Mouse (Mus musculus) neutrophil, adult 5-6 weeks (primary cell): ENCODE results near the gene Hist1h2ah. TPM values are rescaled to one million over a fixed set of nuclear protein-coding genes. Genes with fewer than 3 reads are reported as not detected.

Experiments
- ATAC-seq: fragments of 151-379, 151-347 bp; 2 replicates; pipeline ENCODE4 v1.8.0; 2017; ENCODE audit warnings: mild to moderate bottlenecking, moderate TSS enrichment; ENCODE audit not compliant: insufficient number of reproducible peaks, poor library complexity, low FRiP score, severe bottlenecking; ENCODE audit errors: extremely low read depth
- total RNA-seq: library from RNA; stranded (forward); fragments of 200-1000 nt; gene quantifications from 2 replicates; pipeline ENCODE4 v1.2.3, GENCODE M21; 2017

Gene Hist1h2ah
- total RNA-seq, 1 experiment from 2014 or later = 66.2 TPM

DNA sequence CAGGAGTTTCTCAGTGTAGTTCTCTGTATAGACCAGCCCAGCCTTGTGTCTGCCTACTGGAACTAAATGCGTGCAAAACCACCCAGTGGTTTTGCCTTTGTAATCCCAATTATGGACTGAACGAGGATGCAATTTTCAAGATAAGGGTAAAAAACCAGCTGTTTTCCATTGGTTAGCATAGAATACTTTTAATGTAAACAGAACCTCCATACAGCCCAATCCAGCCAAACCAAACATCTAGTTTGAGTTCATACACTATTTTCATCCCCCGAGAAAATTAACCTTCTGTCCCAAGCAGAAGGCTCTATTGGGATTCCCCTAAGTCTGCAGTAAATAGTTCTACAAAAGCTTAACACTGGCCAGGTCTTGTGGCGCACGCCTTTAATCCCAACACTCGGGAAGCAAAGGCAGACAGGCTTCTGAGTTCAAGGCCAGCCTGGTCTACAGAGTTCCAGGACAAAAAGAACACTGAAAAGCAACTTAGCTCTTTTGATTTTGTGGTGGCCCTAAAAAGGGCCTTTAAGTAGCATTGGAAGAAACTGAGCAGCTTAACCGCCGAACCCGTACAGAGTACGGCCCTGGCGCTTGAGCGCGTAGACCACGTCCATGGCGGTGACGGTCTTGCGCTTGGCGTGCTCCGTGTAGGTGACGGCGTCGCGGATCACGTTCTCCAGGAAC, 5.2 kb upstream of the Hist1h2ah start:
- no peak for ATAC-seq

DNA sequence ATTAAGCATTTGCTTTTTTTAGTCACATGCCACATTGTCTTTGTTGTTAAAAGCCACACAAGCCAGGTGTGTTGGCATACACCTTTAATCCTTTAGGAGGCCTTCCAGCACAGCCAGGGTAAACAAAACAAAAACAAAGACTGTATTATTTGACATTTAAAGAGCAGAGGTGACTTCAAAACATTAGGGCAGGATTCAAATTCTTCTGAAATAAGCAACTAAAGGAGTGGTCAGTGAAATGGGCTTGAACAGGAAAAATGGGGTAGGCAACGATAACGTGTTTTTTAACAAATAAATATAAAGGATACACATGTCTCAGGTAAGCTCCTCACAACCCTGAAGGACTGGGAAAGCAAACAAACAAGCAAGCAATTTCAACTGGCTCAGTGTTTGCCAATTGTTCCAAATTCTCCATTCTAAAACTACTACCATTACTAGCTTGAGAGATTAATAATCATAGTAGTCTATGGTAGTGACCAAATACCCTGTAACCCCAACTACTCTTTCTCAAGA, 4.6 kb upstream of the Hist1h2ah start:
- ATAC-seq = no peak

DNA sequence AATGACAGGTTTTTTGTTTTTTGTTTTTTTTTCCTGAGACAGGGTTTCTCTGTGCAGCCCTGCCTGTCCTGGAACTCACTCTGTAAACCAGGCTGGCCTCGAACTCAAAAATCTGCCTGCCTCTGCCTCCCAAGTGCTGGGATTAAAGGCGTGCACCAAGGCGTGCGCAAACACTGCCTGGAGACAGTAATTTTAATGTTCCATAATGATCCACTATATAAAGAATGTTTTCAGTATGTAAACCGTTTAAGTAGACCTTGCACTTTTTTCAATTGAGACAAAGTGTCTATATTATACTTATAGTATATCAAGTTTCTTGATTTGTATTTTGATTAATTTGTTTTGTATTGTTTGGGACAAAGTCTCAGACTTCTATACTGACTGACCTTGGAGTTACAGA, 4.0 kb upstream of the Hist1h2ah start:
- ATAC-seq = no peak

DNA sequence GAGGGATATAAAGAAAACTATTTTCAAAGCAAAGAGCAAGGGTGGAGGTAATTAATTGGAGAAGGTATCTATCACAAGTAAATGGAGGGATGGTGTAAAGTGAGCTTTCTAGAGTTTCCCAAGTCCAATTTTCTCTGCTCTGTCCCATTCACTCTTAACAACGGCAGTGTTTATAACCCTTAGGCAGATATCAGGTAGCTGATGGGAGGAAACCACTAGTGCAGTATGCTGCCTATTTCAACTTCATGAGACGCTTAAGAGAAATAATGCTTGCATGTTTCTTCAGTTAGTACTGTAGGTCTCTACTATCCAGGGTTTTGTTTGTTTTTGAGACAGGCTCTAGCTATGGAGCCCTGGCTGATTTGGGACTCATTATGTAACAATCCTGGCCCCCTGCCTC, 2.0 kb upstream of the Hist1h2ah start:
- no peak for ATAC-seq

DNA sequence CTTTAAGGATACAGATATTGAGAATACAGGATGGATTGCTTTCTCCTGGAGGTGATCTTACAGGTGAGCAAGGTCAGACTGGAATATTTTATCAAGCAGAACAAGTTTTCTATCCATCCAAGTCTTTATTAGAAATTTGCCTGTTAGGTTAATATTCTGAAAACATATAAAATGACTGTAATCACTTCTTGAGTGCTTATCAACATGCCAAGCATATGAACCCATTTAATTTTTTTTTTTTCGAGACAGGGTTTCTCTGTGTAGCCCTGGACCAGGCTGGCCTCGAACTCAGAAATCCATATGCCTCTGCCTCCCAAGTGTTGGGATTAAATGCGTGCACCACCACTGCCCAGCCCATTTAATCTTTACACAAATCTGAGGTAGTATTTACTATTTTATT, 1.6 kb upstream of the Hist1h2ah start:
- ATAC-seq = no peak

DNA sequence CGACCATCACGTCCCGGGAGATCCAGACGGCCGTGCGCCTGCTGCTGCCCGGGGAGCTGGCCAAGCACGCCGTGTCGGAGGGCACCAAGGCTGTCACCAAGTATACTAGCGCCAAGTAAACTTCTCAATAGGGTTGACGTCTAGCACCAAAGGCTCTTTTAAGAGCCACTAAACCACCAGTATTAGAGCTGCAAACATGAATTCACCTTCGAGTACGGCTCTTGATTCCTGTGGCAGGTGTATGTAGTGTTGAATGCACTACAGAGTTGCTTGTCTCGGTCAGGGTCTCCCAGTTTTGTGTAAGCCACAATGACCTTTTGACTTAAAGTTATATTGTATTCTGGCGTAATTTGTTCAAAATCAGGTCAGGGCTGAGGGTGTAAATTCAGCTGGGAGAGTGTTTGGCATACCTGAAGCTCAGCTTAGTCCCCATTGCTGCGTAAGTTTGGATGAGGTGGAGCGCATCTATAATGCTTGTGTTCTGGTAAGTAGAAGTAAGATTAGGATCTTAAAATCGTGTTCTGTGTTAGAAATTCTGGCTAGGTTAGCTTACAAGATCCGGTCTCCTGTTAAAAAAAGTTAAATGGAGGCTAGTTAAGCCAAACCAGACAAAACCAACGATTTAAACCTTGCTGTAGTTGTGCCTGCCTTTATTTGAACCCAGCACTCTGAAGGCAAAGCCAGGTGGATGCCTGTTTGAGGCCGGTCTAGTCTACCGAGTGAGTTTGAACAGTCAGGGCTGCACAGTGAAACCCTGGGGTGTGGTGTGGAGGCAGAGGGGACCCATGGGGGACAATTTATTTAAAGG, 985 bp upstream of the Hist1h2ah start:
- ATAC-seq = no peak

DNA sequence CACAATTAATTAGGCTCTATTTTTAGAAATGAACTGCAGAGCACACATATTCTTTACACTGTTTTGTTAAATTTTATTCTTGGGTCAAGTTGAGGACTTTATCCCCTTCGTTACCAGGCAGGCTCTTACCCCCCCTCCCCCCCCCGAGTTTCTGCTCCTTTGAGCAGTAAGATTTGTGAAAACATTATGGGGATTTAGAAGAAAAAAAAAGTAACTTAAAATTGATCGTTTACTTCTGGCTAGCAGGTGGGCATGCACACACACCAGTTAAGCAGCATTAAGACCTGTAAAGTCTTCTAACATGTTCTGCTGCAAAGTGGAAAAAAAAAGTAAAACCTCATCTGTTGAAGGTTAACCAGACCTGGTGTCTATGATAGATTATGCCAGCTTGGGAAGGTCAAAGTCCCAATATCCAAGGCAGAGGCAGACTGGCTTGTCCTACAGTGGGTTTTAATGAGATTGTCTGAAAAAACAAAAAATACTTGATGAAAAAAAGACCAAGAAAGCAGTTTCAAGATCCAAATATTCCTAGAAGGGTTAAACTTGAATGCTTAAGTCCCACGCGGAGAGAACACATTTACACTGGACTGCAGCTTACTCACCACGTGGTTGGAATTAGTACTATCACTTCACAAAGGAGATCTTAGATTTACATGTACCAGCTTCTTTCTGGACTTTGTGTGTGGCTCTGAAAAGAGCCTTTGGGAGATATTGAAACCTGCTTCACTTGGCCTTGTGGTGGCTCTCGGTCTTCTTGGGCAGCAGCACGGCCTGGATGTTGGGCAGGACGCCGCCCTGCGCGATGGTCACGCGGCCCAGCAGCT, 713 bp downstream of the Hist1h2ah start:
- ATAC-seq = no peak

DNA sequence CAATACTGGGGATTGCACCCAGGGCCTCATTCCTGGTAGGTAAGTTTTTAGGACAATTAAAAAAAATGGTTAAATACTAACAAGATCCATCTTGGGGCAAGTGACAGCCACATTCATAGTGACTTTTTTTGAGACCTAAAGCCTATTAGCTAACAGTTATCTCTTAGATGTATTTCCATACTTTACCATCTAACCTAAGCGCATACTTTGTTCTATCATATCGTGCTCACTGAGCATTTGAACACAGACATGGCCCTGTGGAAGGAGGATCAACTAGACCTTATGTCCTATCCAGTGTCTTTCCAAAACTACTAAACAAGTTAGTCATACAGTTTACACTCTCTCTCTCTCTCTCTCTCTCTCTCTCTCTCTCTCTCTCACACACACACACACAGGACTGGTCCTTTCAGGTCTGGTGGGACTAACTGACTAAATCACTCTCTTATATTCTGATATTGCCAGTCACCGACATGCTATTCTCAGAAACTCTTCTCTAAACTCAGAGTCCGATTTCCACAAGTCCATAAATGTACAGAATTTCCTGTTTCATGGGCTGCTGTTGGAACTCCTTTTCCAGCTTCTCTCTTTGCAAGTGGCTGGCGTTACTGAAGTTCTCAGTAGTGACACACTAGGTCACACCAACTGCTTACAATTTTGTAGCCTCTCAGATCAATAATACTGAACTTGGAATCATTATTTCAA, 1.5 kb downstream of the Hist1h2ah start:
- ATAC-seq = no peak

DNA sequence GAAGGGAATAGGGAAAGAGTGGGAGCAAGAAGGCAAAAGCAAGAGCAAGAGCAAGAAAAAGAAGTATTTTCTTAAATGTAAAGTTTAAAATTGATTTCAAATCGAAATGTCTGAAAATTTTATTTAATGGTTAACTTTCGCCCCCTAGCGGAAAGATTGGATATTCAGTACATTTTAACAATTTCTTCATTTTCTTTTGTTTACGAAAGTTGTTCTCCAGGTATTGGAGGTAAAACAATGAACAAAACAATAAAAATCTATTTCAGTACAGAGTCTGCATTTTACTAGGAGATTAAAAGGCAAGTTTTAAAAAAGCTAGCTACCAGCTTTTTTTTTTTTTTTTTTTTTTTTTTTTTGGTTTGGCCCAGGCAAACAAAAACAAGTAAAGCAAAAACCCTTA, 4.9 kb downstream of the Hist1h2ah start:
- no peak for ATAC-seq

DNA sequence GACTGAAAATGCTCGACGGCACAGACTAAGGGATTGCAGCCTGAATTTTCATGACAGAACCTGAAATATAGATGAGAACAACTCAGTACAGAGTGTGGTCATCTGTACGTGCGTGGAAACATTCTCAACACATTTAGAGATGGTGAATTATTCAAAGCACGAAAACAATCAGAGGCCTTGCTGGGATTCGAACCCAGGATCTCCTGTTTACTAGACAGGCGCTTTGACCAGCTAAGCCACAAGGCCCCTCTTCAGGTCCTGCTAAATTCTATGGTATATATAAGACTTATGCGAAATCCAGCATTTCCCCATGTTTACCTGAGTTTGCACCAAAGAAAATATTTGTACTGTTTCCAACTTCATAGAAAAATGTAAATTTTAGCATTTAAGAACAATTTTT, 5.4 kb downstream of the Hist1h2ah start:
- ATAC-seq = no peak

DNA sequence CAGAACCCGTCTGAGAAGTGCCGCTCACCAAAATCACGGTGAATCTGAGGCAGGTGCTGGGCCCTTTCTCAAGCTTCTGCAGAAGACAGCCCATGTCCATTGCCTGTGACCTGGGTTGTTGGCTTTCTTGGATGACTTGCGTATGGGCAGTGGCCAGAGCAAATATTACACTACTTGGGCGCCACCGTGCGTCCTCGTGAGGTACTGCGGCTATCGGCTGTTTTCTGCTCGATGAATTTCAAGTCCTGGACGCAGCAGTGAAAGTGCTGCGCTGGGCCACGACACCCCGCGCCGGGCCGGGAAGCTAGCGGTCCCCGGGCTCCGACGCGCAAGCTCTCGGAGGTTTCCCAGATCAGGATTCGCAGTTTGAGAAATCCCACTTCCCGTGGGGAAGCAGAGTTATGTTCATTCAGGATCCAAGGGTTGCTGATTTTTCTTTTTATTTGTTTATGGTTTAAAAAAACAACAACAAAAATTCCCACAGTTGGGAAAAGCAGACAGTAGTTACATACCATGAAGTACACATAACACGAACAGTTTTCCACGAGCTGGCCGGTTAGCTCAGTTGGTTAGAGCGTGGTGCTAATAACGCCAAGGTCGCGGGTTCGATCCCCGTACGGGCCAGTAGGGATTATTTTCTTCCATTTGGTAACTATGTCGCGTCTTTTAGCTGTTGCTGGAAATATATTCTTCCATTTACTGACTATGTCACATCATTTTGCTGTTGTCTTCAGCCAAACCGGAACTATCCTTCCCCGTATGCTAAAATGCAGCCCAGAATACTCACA, 6.5 kb downstream of the Hist1h2ah start:
- peak; percentile 96 for ATAC-seq

DNA sequence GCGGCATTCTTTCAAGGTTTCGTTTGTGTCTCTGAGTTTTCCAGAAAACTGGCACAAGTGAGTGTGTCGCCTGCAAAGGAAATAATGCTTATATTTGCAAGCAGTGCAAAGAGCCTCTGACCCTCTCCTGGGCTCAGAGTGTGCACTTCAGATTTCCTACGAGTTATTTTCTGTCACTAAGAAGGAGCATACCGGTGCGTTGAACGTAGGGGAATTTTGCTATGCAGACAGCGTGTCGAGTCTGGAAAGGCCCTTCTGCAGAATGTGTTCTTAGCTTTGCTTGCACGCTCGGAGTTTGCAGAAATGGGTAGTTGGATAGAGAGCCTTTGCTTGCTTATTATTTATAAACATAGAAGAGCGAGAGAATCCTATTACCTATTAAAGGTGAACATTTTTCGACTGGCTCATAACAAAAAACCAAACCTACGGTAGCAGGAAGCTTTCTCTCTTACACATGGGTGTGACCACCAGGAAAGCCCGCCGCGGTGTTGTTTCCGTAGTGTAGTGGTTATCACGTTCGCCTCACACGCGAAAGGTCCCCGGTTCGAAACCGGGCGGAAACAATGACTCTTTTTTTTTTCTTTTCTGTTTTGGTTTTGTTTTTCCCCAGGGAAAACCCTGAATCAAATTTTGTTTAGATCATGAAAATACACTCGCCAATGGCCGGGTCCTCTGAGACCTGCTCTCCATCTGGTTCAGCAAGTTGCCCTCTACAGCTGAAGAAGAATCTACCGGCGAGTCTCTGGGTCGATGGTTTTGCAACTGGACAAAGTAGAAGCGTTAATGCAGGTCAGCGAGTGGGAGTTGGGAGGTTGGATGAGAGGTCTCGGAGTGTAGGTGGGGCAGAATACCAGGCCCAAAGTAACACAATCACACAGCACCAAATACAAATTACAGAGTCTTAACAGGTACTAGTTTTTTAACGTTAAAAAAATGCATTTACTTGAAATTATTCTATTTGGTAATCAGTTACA, 9.0 kb downstream of the Hist1h2ah start:
- ATAC-seq = no peak

DNA sequence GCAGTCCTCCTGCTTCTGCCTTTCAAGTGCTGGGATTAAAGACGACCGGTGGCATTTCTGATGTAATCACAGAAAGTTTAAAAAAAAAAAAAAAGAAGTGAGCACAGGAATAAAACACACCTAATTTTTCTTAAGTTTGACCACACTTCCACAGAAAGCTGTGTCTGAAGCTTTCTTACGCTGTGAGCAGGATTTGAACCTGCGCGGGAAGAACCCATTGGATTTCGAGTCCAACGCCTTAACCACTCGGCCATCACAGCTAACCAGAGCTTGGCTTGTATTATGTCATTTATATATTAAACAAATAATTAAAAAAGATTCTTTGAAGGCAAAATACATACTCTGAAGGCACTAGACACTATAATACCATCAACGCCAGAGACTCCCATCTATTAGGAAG, 13.1 kb downstream of the Hist1h2ah start:
- peak; percentile 66 for ATAC-seq

DNA sequence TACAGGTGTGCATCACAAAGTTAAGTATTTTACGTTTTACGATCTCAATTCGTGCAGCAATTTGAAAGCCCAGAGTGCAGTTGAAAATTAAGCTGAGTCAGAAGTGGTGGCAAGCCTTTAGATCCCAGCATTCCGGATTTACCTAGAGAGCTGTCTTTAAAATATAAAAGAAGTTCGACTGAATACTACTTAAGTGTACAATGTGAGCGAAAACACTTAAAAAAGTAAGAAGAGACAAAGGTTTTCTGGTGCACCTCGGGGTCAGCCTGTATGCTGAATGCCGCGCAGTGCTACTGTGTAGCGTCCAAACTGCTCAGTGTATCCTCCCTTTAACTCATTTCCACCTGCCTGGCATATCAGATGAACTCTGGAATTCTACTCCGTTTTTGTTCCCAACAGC, 13.8 kb downstream of the Hist1h2ah start:
- ATAC-seq = no peak

DNA sequence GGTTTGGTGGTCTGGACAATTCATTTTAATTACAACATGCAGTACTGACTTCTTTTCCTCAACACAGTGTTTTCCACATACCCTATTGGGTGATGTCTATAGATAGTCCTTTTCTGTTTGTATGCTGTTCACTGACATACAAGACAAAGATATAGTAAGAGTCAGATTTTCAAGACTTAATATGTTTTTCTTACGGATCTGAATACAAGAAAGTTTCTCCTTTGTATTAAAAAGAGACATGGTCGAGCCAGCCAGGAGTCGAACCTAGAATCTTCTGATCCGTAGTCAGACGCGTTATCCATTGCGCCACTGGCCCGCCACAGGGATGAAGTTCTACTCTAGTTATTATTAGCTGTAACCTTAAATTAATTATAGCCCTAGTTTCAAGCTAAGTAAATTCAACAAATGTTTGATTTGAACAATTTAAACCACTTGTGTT, 14.4 kb downstream of the Hist1h2ah start:
- peak; percentile 38 for ATAC-seq

DNA sequence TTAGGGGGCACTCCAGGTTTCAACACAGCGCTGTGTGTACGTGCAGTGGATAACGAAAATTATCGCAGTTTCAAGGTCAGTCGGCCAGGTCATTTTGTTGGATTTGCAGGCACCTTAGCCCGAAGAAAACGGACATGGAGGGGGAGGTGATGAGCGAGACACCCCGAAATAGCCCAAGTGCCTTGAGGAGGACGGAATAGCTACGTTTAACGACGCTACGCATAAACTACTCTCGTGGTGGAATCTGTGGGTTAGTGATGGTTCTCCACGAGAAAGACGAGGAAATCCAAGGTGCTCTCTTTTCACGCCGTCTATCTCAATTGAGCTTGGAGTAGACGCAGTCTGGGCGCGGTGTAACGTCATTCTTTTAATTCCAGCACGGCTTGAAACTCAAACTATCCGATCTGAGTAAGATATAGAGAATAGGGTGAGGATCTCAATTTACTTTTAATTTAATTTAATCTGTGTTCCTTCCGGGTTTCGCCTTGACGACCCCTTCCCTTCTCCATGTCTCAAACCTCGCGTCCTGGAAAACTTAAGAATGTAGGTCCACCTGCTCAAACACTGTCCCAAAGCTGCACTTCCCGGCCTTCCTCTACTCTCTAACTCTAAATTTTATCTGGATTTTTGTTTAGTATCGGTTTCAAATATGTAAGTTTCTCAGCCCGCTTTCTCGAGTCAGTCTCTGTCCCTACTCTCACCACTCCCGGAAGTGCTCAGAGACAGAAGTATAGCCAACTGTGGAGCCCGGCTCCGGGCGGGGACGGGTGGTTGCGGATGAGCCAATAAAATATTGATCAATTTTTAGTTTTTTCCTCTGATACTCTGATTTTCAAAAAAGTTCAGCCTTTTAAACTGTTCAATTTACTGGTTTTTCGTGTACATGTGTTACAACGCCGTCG, 15.2 kb downstream of the Hist1h2ah start:
- no peak for ATAC-seq
